Mouse (Mus musculus) MEL (cell line): ENCODE measurements at regions not wholly inside any gene's neighbourhood (a gene's known extent, or its start where the extent isn't known, plus 50 kb on each side); places are given as distances from the start of the nearest gene placed in this dataset.

Experiments
- DNase-seq: peaks from one replicate; pipeline ENCODE4 v3.0.0; 2011; ENCODE audit warnings: low read depth, low spot score
- H3K27ac ChIP-seq: 2 replicates; pipeline ENCODE4 v1.5.1; 2012; ENCODE audit warnings: low read depth, mild to moderate bottlenecking, control low read depth, low read length, moderate library complexity; ENCODE audit not compliant: control insufficient read depth
- H3K27me3 ChIP-seq, 2 experiments: fragments of 150-350 bp in 1 of 2; sonication (generic) in 1 of 2; 2 replicates each; pipeline ENCODE4 v1.6.1; 2012; ENCODE audit warnings: low read length in 2 of 2, mild to moderate bottlenecking in 2 of 2, improper control_type of control experiment in 1 of 2, moderate library complexity in 1 of 2; ENCODE audit not compliant: insufficient read depth in 2 of 2, control insufficient read depth in 1 of 2
- H3K36me3 ChIP-seq, 2 experiments: 2 replicates each; pipeline ENCODE4 v1.6.1; 2012 to 2014; ENCODE audit warnings: low read length in 2 of 2, improper control_type of control experiment in 1 of 2, inconsistent platforms in 1 of 2, mild to moderate bottlenecking in 1 of 2; ENCODE audit not compliant: insufficient read depth in 2 of 2, control insufficient read depth in 1 of 2
- H3K4me1 ChIP-seq, 2 experiments: fragments of 150-350 bp in 1 of 2; sonication (generic) in 1 of 2; 2 replicates each; pipeline ENCODE4 v1.6.1; 2012; ENCODE audit warnings: low read length in 2 of 2, improper control_type of control experiment in 1 of 2, mild to moderate bottlenecking in 1 of 2; ENCODE audit not compliant: insufficient read depth in 2 of 2, control insufficient read depth in 1 of 2
- H3K4me3 ChIP-seq, 2 experiments: fragments of 150-350 bp in 1 of 2; sonication (generic) in 1 of 2; 2 replicates each; pipeline ENCODE4 v1.5.1; 2012; ENCODE audit warnings: low read depth in 2 of 2, low read length in 2 of 2, mild to moderate bottlenecking in 2 of 2, moderate library complexity in 2 of 2, control low read depth in 1 of 2, improper control_type of control experiment in 1 of 2; ENCODE audit not compliant: control insufficient read depth in 1 of 2, insufficient read depth in 1 of 2
- H3K79me2 ChIP-seq: 2 replicates; pipeline ENCODE4 v1.6.1; 2012; ENCODE audit warnings: mild to moderate bottlenecking, low read length, moderate library complexity; ENCODE audit not compliant: control insufficient read depth, poor library complexity, insufficient read depth
- H3K9ac ChIP-seq: 2 replicates; pipeline ENCODE4 v1.6.1; 2012; ENCODE audit warnings: low read depth, mild to moderate bottlenecking, control low read depth, low read length, moderate library complexity; ENCODE audit not compliant: control insufficient read depth, poor library complexity, severe bottlenecking
- H3K9me3 ChIP-seq: fragments of 150-350 bp; sonication (generic); replicated peaks from 2 replicates; pipeline ENCODE4 v1.6.1; 2012; ENCODE audit warnings: mild to moderate bottlenecking, low read length, improper control_type of control experiment, moderate library complexity; ENCODE audit not compliant: insufficient read depth
- BHLHE40 ChIP-seq: IDR thresholded peaks from 2 replicates; pipeline ENCODE4 v1.6.1; 2012; ENCODE audit warnings: low read depth, mild to moderate bottlenecking, inconsistent platforms, low read length, improper control_type of control experiment, borderline replicate concordance
- CHD2 ChIP-seq: IDR thresholded peaks from 2 replicates; pipeline ENCODE4 v1.6.1; 2011; ENCODE audit warnings: low read length, improper control_type of control experiment
- E2F4 ChIP-seq: IDR thresholded peaks from 2 replicates; pipeline ENCODE4 v1.6.1; 2011; ENCODE audit warnings: low read depth, low read length, improper control_type of control experiment, borderline replicate concordance
- ELF1 ChIP-seq: IDR thresholded peaks from 2 replicates; pipeline ENCODE4 v1.6.1; 2014; ENCODE audit warnings: low read depth, mild to moderate bottlenecking, inconsistent platforms, low read length, improper control_type of control experiment, moderate library complexity
- ETS1 ChIP-seq: IDR thresholded peaks from 2 replicates; pipeline ENCODE4 v1.6.1; 2012; ENCODE audit warnings: low read depth, mild to moderate bottlenecking, inconsistent platforms, low read length, improper control_type of control experiment, moderate library complexity
- GABPA ChIP-seq: IDR thresholded peaks from 2 replicates; pipeline ENCODE4 v1.6.1; 2012; ENCODE audit warnings: low read depth, mild to moderate bottlenecking, inconsistent platforms, low read length, improper control_type of control experiment, moderate library complexity
- GATA1 ChIP-seq: IDR thresholded peaks from 2 replicates; pipeline ENCODE4 v1.6.1; 2011; ENCODE audit warnings: low read depth, low read length, improper control_type of control experiment
- HCFC1 ChIP-seq: IDR thresholded peaks from 2 replicates; pipeline ENCODE4 v1.6.1; 2012; ENCODE audit warnings: low read depth, mild to moderate bottlenecking, inconsistent platforms, low read length, improper control_type of control experiment, moderate library complexity
- JUND ChIP-seq: IDR thresholded peaks from 2 replicates; pipeline ENCODE4 v1.6.1; 2011; ENCODE audit warnings: low read depth, mild to moderate bottlenecking, improper control_type of control experiment, low read length
- MAFK ChIP-seq: IDR thresholded peaks from 2 replicates; pipeline ENCODE4 v1.6.1; 2011; ENCODE audit warnings: low read depth, mild to moderate bottlenecking, low read length, improper control_type of control experiment, borderline replicate concordance
- MAX ChIP-seq: IDR thresholded peaks from 2 replicates; pipeline ENCODE4 v1.6.1; 2011; ENCODE audit warnings: low read length, improper control_type of control experiment
- MEF2A ChIP-seq: IDR thresholded peaks from 2 replicates; pipeline ENCODE4 v1.6.1; 2014; ENCODE audit warnings: low read depth, mild to moderate bottlenecking, inconsistent platforms, low read length, improper control_type of control experiment; ENCODE audit not compliant: poor library complexity, insufficient replicate concordance, severe bottlenecking; ENCODE audit errors: extremely low read depth
- MYC ChIP-seq: IDR thresholded peaks from 2 replicates; pipeline ENCODE4 v1.6.1; 2011; ENCODE audit warnings: low read depth, mild to moderate bottlenecking, low read length, improper control_type of control experiment, moderate library complexity
- NELFE ChIP-seq: IDR thresholded peaks from 2 replicates; pipeline ENCODE4 v1.6.1; 2011; ENCODE audit warnings: low read depth, low read length, improper control_type of control experiment
- NRF1 ChIP-seq: IDR thresholded peaks from 2 replicates; pipeline ENCODE4 v1.6.1; 2014; ENCODE audit warnings: low read depth, mild to moderate bottlenecking, inconsistent platforms, low read length, improper control_type of control experiment, moderate library complexity; ENCODE audit not compliant: poor library complexity, insufficient read depth, severe bottlenecking
- POLR2AphosphoS2 ChIP-seq: IDR thresholded peaks from 2 replicates; pipeline ENCODE4 v1.6.1; 2011; ENCODE audit warnings: low read length, improper control_type of control experiment
- POLR2AphosphoS5 ChIP-seq: IDR thresholded peaks from 2 replicates; pipeline ENCODE4 v1.6.1; 2012; ENCODE audit warnings: low read depth, borderline replicate concordance, mild to moderate bottlenecking, inconsistent platforms, low read length, moderate library complexity, mixed read lengths
- RAD21 ChIP-seq: IDR thresholded peaks from 2 replicates; pipeline ENCODE4 v1.6.1; 2011; ENCODE audit warnings: mild to moderate bottlenecking, low read depth, low read length, improper control_type of control experiment
- RCOR1 ChIP-seq: IDR thresholded peaks from 2 replicates; pipeline ENCODE4 v1.6.1; 2012; ENCODE audit warnings: low read depth, mild to moderate bottlenecking, inconsistent platforms, low read length, improper control_type of control experiment
- TAL1 ChIP-seq: IDR thresholded peaks from 2 replicates; pipeline ENCODE4 v1.6.1; 2012; ENCODE audit warnings: mild to moderate bottlenecking, inconsistent platforms, low read length, moderate library complexity, mixed read lengths
- TBP ChIP-seq: IDR thresholded peaks from 2 replicates; pipeline ENCODE4 v1.8.0; 2011; ENCODE audit warnings: low read depth, low read length, improper control_type of control experiment
- USF2 ChIP-seq, 2 experiments: IDR thresholded peaks; 2 replicates each; pipeline ENCODE4 v1.6.1; 2011 to 2012; ENCODE audit warnings: improper control_type of control experiment in 2 of 2, low read length in 2 of 2, borderline replicate concordance in 1 of 2, inconsistent platforms in 1 of 2, low read depth in 1 of 2, mild to moderate bottlenecking in 1 of 2; ENCODE audit not compliant: insufficient read depth in 1 of 2
- ZKSCAN1 ChIP-seq: IDR thresholded peaks from 2 replicates; pipeline ENCODE4 v1.6.1; 2012; ENCODE audit warnings: low read depth, mild to moderate bottlenecking, inconsistent platforms, low read length, improper control_type of control experiment, moderate library complexity
- ZMIZ1 ChIP-seq: IDR thresholded peaks from 2 replicates; pipeline ENCODE4 v1.6.1; 2012; ENCODE audit warnings: low read depth, mild to moderate bottlenecking, inconsistent platforms, low read length, improper control_type of control experiment, moderate library complexity
- ZNF384 ChIP-seq: IDR thresholded peaks from 2 replicates; pipeline ENCODE4 v1.6.1; 2012; ENCODE audit warnings: low read depth, mild to moderate bottlenecking, inconsistent platforms, low read length, improper control_type of control experiment

- Histone ChIP-seq H3K27me3 (no peaks in the 10 kb centered on the region), H3K36me3 (no peaks in the 10 kb centered on the region), H3K9me3 (no peaks in the 10 kb centered on the region), H3K4me3 (no peak overlapping the region), H3K9ac (no peak overlapping the region), H3K27ac (no peak overlapping the region)
- TF ChIP-seq JUND (no peak), CHD2 (no peak), ZKSCAN1 (no peak), MAFK (no peak), ZNF384 (no peak), RCOR1 (no peak), TAL1 (no peak), TBP (no peak), MAX (no peak)
- TF ChIP-seq, all 39 proteins: peak for 0
- Histone ChIP-seq H3K79me2 (no peaks in the 10 kb centered on the region), H3K4me1 (no peaks in the 10 kb centered on the region)
- DNase-seq, result no peak
These were observed 106.3 kb upstream of the Ccser1 start for GRCm38 (mm10) chr6:61073794-61074193.

GRCm38 (mm10) chr6:61074700-61075099 lies 105.4 kb upstream of the Ccser1 start:
- H3K9ac ChIP-seq, result no peak overlapping the region
- no peaks in the 10 kb centered on the region for H3K9me3 ChIP-seq
- TF ChIP-seq NELFE (no peak), RCOR1 (no peak), POLR2AphosphoS2 (no peak), POLR2AphosphoS5 (no peak), GABPA (no peak), GATA1 (no peak), BHLHE40 (no peak), ZNF384 (no peak), E2F4 (no peak), ZMIZ1 (no peak), ETS1 (no peak), MYC (no peak), ELF1 (no peak), RAD21 (no peak), USF2 (IDR thresholded peaks at IDR 0.05; ENCODE audit: borderline replicate concordance in 1 of 2, insufficient read depth in 1 of 2, low read depth in 1 of 2, low read length in 2 of 2) (no peak), ZKSCAN1 (no peak), HCFC1 (no peak), MEF2A (no peak), NRF1 (no peak), MAX (no peak)
- H3K79me2 ChIP-seq, result no peaks in the 10 kb centered on the region
- H3K4me1 ChIP-seq, result no peaks in the 10 kb centered on the region
- H3K36me3 ChIP-seq, result no peaks in the 10 kb centered on the region
- H3K27me3 ChIP-seq, result no peaks in the 10 kb centered on the region
- no peak overlapping the region for H3K4me3 ChIP-seq
- no peak for DNase-seq
- H3K27ac ChIP-seq, result no peak overlapping the region
